Mouse (Mus musculus) hindbrain, embryonic 13.5 days (tissue): ENCODE measurements around the gene Umad1. TPM values are rescaled to one million over a fixed set of nuclear protein-coding genes. Genes with fewer than 3 reads are reported as not detected.
A peak's percentile ranks its signal among the peaks of the same experiment; 100 is the strongest.

Experiments
- ATAC-seq: fragments of 200-750 bp; cut with Nextera tagmentation; 2 replicates; pipeline ENCODE4 v1.8.0; 2017; ENCODE audit warnings: moderate TSS enrichment; ENCODE audit not compliant: low FRiP score
- H3K27ac ChIP-seq: fragments of 300-500 bp; sonication (generic); 2 replicates; pipeline ENCODE4 v1.5.1; 2015; ENCODE audit warnings: inconsistent platforms, mild to moderate bottlenecking, moderate library complexity
- H3K27me3 ChIP-seq: fragments of 300-500 bp; sonication (generic); 2 replicates; pipeline ENCODE4 v1.6.1; 2015; ENCODE audit warnings: mild to moderate bottlenecking, inconsistent platforms
- H3K36me3 ChIP-seq: fragments of 300-500 bp; sonication (generic); 2 replicates; pipeline ENCODE4 v1.6.1; 2015; ENCODE audit warnings: mild to moderate bottlenecking, inconsistent platforms
- H3K4me1 ChIP-seq: fragments of 300-500 bp; sonication (generic); replicated peaks from 2 replicates; pipeline ENCODE4 v1.6.1; 2015; ENCODE audit warnings: inconsistent platforms
- H3K4me2 ChIP-seq: fragments of 300-500 bp; sonication (generic); 2 replicates; pipeline ENCODE4 v1.6.1; 2015; ENCODE audit warnings: inconsistent platforms, mild to moderate bottlenecking, moderate library complexity
- H3K4me3 ChIP-seq: fragments of 300-500 bp; sonication (generic); 2 replicates; pipeline ENCODE4 v1.5.1; 2015; ENCODE audit warnings: mild to moderate bottlenecking, inconsistent platforms
- H3K9ac ChIP-seq: fragments of 300-500 bp; sonication (generic); 2 replicates; pipeline ENCODE4 v1.6.1; 2015; ENCODE audit warnings: mild to moderate bottlenecking, inconsistent platforms
- H3K9me3 ChIP-seq: fragments of 300-500 bp; sonication (generic); 2 replicates; pipeline ENCODE4 v1.6.1; 2016; ENCODE audit warnings: inconsistent platforms
- WGBS: fragments of 180-500 bp; shearing (Covaris S2); methylation state at CpG from one replicate; pipeline ENCODE4 v1.1.7; 2015; 5-methylcytosine and 5-hydroxymethylcytosine counted together
- polyA plus RNA-seq: library from polyadenylated mRNA; unstranded; fragments of >200 nt; fragmentation: Nextera tagmentation; extraction: Ambion mirVana; gene quantifications from 2 replicates; pipeline ENCODE4 v1.2.1, GENCODE M21; 2015

Umad1 gene
- polyA plus RNA-seq, 1 experiment from 2014 or later = 48.2 TPM

DNA sequence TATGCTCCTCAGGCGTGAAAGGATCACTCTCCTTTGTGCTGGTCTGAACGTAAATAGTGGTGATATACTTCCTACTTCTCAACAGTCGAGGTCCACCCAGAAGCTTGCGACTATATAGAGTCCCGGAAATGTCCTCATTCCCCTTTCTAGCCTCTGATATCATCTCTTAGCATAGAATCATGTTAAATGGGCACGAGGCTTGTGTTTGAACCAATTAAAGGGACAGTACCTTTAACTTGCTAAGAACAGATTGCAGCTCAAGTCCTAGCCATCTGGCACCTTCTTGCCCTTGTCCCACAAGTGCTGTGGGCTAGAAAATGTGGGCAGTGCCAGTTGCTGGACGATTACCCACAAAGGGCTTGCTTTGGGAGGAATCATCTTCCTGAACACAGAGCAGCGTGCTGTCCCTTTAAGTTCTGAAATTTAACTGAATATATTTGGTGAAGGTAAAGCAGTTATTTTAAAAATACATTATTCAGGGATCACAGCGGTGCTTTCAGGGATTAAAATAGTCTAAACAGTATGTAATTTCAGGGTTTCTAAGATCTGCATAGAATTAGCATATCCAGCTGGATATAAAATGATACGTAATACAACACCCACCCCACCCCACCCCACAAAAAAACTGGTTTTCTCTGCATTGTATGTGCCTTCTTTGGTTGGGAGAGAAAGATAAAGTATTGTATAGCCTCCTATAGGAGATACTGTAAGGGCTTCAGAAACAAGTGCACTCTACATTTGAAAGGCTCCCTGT, 153.9 kb downstream of the Umad1 start:
- H3K9me3 ChIP-seq = no peaks in the 10 kb centered on the region
- H3K27me3 ChIP-seq = no peaks in the 10 kb centered on the region
- no peak overlapping the region for H3K4me3 ChIP-seq
- H3K9ac ChIP-seq = no peak overlapping the region
- H3K36me3 ChIP-seq = no peaks in the 10 kb centered on the region
- H3K27ac ChIP-seq = no peak overlapping the region
- no peak overlapping the region for H3K4me2 ChIP-seq
- WGBS = 67% methylated on average over 10 of the region's 10 CpGs
- ATAC-seq = peak; percentile 44; the same call in 1 of the 2 replicates
- peaks cover 8% of the 10 kb centered on the region; the same call in 1 of the 2 replicates for H3K4me1 ChIP-seq

DNA sequence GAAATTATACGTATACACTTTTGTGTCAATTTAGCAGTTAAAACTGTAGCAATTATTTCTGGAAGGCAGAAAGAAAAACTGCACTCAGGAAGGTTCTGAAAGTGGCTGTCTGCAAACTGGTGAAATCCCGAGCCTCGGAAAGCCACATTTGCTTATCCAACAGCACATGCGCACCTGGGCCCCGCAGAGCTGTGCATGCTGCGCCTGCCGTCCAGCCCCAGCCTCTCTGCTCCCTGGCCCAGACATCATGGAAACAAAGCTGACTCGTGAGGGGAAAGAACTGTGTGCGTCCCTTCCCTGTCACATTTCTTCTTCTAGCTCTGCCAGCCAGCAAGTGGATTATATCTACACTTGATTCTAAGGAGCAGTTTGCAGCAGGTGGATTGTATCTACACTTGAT, 154.9 kb downstream of the Umad1 start:
- Histone ChIP-seq H3K36me3 (no peaks in the 10 kb centered on the region), H3K4me2 (0 out of 2 replicates have a peak overlapping the region, but pooled peaks have one; percentile 13), H3K27ac (0 out of 2 replicates have a peak overlapping the region, but pooled peaks have one; percentile 35), H3K4me3 (no peak overlapping the region), H3K27me3 (no peaks in the 10 kb centered on the region), H3K4me1 (peaks cover 8% of the 10 kb centered on the region; the same call in 1 of the 2 replicates), H3K9ac (no peak overlapping the region), H3K9me3 (no peaks in the 10 kb centered on the region)
- 62% methylated on average over 9 of the region's 9 CpGs for WGBS
- ATAC-seq = no peak

DNA sequence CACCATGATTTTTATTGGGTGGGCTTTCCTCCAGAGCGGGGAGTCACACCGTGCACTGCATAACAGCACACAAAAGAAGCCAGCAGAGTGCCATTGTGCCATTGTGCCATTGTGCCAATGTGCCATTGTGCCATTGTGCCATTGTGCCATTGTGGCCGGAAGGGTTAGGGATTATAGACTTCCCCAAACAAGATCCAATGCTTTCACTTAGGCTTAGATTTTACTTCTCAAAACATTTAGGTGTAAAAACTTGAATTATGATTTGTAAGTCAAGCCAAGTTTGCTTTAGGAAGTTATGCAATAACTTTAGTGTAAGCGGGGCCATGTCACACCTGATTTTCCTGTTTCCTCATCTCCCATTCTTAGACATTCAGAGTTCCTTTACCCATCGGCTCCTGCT, 156.7 kb downstream of the Umad1 start:
- H3K9ac ChIP-seq = no peak overlapping the region
- 69% methylated on average over 5 of the region's 5 CpGs for WGBS
- ATAC-seq = no peak
- no peaks in the 10 kb centered on the region for H3K27me3 ChIP-seq
- no peak overlapping the region for H3K4me3 ChIP-seq
- no peak overlapping the region for H3K27ac ChIP-seq
- H3K4me1 ChIP-seq = peaks cover 12% of the 10 kb centered on the region
- H3K4me2 ChIP-seq = no peak overlapping the region
- H3K9me3 ChIP-seq = no peaks in the 10 kb centered on the region
- no peaks in the 10 kb centered on the region for H3K36me3 ChIP-seq

GRCm38 (mm10) chr6:8416802-8417569, 157.9 kb downstream of the Umad1 start:
- Histone ChIP-seq H3K4me1 (peaks cover 23% of the 10 kb centered on the region), H3K4me3 (no peak overlapping the region), H3K36me3 (no peaks in the 10 kb centered on the region), H3K27me3 (no peaks in the 10 kb centered on the region), H3K9me3 (no peaks in the 10 kb centered on the region), H3K9ac (no peak overlapping the region), H3K4me2 (no peak overlapping the region), H3K27ac (no peak overlapping the region)
- WGBS = 82% methylated on average over 8 of the region's 8 CpGs
- ATAC-seq = no peak

GRCm38 (mm10) chr6:8419485-8420186, 160.5 kb downstream of the Umad1 start:
- ATAC-seq = no peak
- Histone ChIP-seq H3K36me3 (no peaks in the 10 kb centered on the region), H3K4me1 (peaks cover 26% of the 10 kb centered on the region), H3K4me3 (no peak overlapping the region), H3K27ac (no peak overlapping the region), H3K4me2 (no peak overlapping the region), H3K9me3 (no peaks in the 10 kb centered on the region), H3K27me3 (no peaks in the 10 kb centered on the region), H3K9ac (no peak overlapping the region)
- WGBS = 72% methylated on average over 4 of the region's 4 CpGs

DNA sequence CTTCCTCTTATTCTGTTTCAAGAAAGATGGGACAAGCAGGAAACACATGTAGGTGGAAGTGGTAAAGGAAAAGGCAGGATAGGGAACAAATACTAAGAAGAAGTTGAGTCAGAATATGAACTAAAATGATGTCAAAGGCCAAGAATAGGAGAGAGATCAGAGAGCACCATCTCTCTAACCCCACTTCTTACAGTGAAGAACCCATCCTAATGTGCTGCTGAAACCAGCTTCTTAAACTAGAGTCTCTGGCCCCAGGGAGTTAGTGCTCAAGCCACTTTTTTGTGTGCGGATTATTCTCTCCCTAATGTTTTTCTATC, 161.1 kb downstream of the Umad1 start:
- Histone ChIP-seq H3K27me3 (no peaks in the 10 kb centered on the region), H3K4me3 (no peak overlapping the region), H3K4me2 (no peak overlapping the region), H3K9me3 (no peaks in the 10 kb centered on the region), H3K36me3 (no peaks in the 10 kb centered on the region), H3K4me1 (peaks cover 26% of the 10 kb centered on the region), H3K27ac (no peak overlapping the region), H3K9ac (no peak overlapping the region)
- ATAC-seq = no peak
- WGBS = 89% methylated on average over 1 of the region's 1 CpGs

GRCm38 (mm10) chr6:8421421-8421820, 162.3 kb downstream of the Umad1 start:
- no peak overlapping the region for H3K9ac ChIP-seq
- H3K36me3 ChIP-seq = no peaks in the 10 kb centered on the region
- peak overlapping the region; percentile 53 for H3K27ac ChIP-seq
- no peak overlapping the region for H3K4me2 ChIP-seq
- no peak for ATAC-seq
- H3K9me3 ChIP-seq = no peaks in the 10 kb centered on the region
- 81% methylated on average over 5 of the region's 5 CpGs for WGBS
- H3K4me1 ChIP-seq = peaks cover 26% of the 10 kb centered on the region
- no peak overlapping the region for H3K4me3 ChIP-seq
- no peaks in the 10 kb centered on the region for H3K27me3 ChIP-seq

GRCm38 (mm10) chr6:8421959-8422581, 163.0 kb downstream of the Umad1 start:
- 51% methylated on average over 10 of the region's 10 CpGs for WGBS
- Histone ChIP-seq H3K4me2 (0 out of 2 replicates have a peak overlapping the region, but pooled peaks have one; percentile 29), H3K9ac (no peak overlapping the region), H3K9me3 (no peaks in the 10 kb centered on the region), H3K27ac (peak overlapping the region; percentile 53), H3K27me3 (no peaks in the 10 kb centered on the region), H3K4me3 (no peak overlapping the region), H3K4me1 (peaks cover 26% of the 10 kb centered on the region), H3K36me3 (peaks cover 2% of the 10 kb centered on the region; the same call in 1 of the 2 replicates)
- ATAC-seq = peak; percentile 67

- Histone ChIP-seq H3K27me3 (no peaks in the 10 kb centered on the region), H3K9ac (no peak overlapping the region), H3K36me3 (peaks cover 3% of the 10 kb centered on the region; the same call in 1 of the 2 replicates), H3K4me2 (no peak overlapping the region), H3K4me3 (no peak overlapping the region), H3K27ac (no peak overlapping the region; the same call in 1 of the 2 replicates), H3K4me1 (peaks cover 26% of the 10 kb centered on the region), H3K9me3 (no peaks in the 10 kb centered on the region)
- 85% methylated on average over 2 of the region's 2 CpGs for WGBS
- ATAC-seq = no peak
These were observed 164.1 kb downstream of the Umad1 start for GRCm38 (mm10) chr6:8423142-8423541.

- 89% methylated on average over 5 of the region's 5 CpGs for WGBS
- H3K36me3 ChIP-seq = peaks cover 3% of the 10 kb centered on the region; the same call in 1 of the 2 replicates
- no peak overlapping the region for H3K27ac ChIP-seq
These were observed 168.6 kb downstream of the Umad1 start for GRCm38 (mm10) chr6:8427692-8428091.

DNA sequence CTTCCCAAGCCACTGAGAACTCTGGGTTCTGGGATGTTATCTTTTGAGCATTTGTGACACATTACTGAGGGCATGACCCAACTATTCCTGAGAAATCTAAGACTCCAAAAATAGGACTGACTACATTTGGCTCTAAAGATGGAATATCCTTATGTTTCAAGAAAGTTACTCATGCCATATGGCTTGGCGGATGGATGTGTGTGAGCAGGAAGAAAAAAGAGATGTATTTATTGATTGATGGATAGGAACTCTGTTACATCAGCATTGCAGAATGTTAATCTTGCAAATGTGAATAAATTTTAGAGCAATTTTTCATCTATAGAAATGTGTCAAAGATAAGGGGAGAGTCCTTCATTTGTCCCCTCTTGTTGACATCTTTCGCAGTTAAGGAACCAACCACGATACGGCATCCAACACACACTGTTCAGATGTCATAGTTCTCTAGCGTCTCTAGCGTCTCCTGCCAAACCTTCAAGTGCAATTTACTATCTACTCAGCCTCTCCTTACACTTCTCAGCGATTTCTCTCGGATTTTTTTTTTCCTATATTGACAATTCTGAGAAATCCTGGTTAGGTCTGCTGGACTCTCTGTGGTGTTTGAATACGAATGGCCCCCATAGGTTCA, 171.6 kb downstream of the Umad1 start:
- Histone ChIP-seq H3K36me3 (peaks cover 3% of the 10 kb centered on the region; the same call in 1 of the 2 replicates), H3K4me3 (no peak overlapping the region), H3K4me2 (no peak overlapping the region), H3K27ac (no peak overlapping the region), H3K27me3 (no peaks in the 10 kb centered on the region), H3K9me3 (no peaks in the 10 kb centered on the region), H3K4me1 (no peaks in the 10 kb centered on the region), H3K9ac (no peak overlapping the region)
- no peak for ATAC-seq
- 92% methylated on average over 9 of the region's 9 CpGs for WGBS

More at GRCm38 (mm10) chr6:8427692-8428091, 168.6 kb downstream of the Umad1 start:
- Histone ChIP-seq H3K4me3 (no peak overlapping the region), H3K4me1 (peaks cover 5% of the 10 kb centered on the region; the same call in 1 of the 2 replicates), H3K4me2 (no peak overlapping the region), H3K9me3 (no peaks in the 10 kb centered on the region), H3K9ac (no peak overlapping the region), H3K27me3 (no peaks in the 10 kb centered on the region)
- ATAC-seq = no peak
